Mouse (Mus musculus): ENCODE measurements around the gene Adar. TPM values are rescaled to one million over a fixed set of nuclear protein-coding genes. Genes with fewer than 3 reads are reported as not detected.

Gene Adar
- total RNA-seq, 2 experiments from 2014 or later, result 140 to 151 TPM

DNA sequence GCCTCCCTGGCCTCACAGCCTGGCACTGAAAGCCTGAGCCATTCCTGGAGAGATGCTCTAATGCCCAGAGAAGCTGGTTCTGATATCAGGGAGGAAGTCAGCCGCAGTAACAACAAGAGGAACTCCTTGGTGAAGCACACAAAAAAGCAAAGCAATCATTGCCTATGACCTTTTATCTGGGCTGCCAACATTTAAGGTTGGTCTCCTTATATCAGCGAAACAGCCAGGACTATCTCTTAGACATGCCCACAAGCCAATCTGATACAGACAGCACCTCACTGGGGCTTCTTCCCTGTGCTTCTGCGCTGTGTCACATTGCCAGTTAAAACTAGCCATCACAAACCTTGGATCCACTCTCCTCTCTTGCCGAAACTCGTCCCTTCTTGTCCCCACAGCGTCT lies 23.7 kb downstream of the Adar start:
- DNase-seq (ENCODE audit: extremely low spot score in 1 of 2, low spot score in 2 of 2), result no peak
- intact Hi-C loops (cut with DNase I), result no loop called here
- Histone ChIP-seq H3K4me3 (no peak overlapping the region), H3K27ac (no peak overlapping the region)
- no peak for TF ChIP-seq CTCF (IDR thresholded peaks at IDR 0.05)

GRCm38 (mm10) chr3:89752307-89752706 lies 37.5 kb downstream of the Adar start:
- DNase-seq (ENCODE audit: extremely low spot score in 1 of 2, low spot score in 2 of 2), result no peak
- no peak overlapping the region for H3K4me3 ChIP-seq
- no peak for TF ChIP-seq CTCF (IDR thresholded peaks at IDR 0.05)
- intact Hi-C loops (cut with DNase I), result no loop called here
- no peak overlapping the region for H3K27ac ChIP-seq

DNA sequence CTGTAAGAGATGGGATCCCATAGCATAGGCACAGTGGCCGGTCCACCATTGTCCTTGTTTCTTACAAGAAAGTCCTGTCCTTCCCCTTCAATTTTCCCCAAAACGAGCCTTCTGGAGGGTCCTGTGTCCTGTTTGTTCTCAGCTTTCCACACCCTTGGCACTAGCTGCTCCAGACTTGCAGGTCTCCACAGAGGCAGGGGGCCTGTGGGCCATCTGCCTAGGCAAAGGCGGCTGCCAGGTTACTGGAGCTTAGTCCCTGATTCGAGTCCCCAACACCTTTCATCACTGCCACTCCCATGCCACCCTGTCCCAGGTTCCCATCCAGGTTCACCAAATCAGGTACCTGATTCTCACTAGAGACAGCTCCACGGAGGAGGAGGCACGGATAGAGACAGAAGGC lies 40.5 kb downstream of the Adar start:
- Histone ChIP-seq H3K27ac (no peak overlapping the region), H3K4me3 (no peak overlapping the region)
- intact Hi-C loops (cut with DNase I), result no loop called here
- no peak for DNase-seq (ENCODE audit: extremely low spot score in 1 of 2, low spot score in 2 of 2)
- no peak for TF ChIP-seq CTCF (IDR thresholded peaks at IDR 0.05)

DNA sequence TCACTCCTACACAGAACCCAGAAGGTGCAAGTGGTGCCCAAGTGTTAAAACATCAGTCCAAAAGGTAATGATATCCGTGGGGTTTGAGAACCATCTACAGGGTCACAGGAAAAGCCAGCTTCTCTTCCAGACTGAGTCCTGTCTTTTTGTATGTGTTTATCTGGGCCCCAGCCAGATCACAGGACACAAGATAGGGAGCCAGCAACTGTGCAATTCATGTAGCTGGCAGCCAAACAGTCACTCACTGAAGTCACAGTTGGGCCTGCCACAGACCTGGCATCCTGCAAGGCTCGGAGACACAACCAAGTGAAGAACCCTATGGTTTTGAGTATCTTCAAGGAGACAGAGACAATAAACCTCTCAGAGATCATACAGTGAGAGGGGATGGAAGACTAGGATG lies 43.0 kb downstream of the Adar start:
- no peak for DNase-seq (ENCODE audit: extremely low spot score in 1 of 2, low spot score in 2 of 2)
- intact Hi-C loops (cut with DNase I), result no loop called here
- Histone ChIP-seq H3K27ac (no peak overlapping the region), H3K4me3 (no peak overlapping the region)
- no peak for TF ChIP-seq CTCF (IDR thresholded peaks at IDR 0.05)

DNA sequence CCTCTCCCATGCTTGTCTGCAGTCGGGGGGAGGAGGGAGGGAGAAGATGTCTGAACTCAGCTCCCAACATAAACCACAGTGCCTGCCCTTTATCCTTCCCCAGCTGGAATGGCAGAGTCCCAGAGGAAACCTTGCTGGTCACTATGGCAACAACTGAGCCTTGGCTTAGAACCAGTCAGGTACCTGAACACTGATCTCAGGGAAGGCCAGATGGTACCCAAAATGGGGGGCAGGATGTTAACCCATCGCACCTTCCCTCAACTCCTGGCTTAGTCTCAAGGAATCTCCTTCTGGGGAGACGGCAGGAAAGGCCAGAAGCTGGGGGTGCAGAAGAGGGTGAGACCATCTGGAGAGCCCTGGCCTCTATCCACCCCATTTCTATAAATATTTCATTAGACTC lies 45.0 kb downstream of the Adar start:
- no peak overlapping the region for H3K4me3 ChIP-seq
- no peak for DNase-seq (ENCODE audit: extremely low spot score in 1 of 2, low spot score in 2 of 2)
- H3K27ac ChIP-seq, result no peak overlapping the region
- intact Hi-C loops (cut with DNase I), result no loop called here
- TF ChIP-seq CTCF (IDR thresholded peaks at IDR 0.05), result no peak

- peak within 1 kb of the TSS; percentile 81 for H3K27ac ChIP-seq
- no peak for TF ChIP-seq CTCF (IDR thresholded peaks at IDR 0.05)
- DNase-seq (ENCODE audit: extremely low spot score in 1 of 2, low spot score in 2 of 2), result peak; percentile 47 to 62
- H3K4me3 ChIP-seq, result peak within 1 kb of the TSS; percentile 56
- intact Hi-C loops (cut with DNase I), result no loop called here
These were observed 49.4 kb downstream of the Adar start, which contains the start of gene Chrnb2 for GRCm38 (mm10) chr3:89764119-89764724. Gene Chrnb2 (minus strand): TSS chr3:89764632.

GRCm38 (mm10) chr3:89769584-89769983 lies 54.8 kb downstream of the Adar start:
- H3K4me3 ChIP-seq, result no peak overlapping the region
- TF ChIP-seq CTCF (IDR thresholded peaks at IDR 0.05), result no peak
- intact Hi-C loops (cut with DNase I), result no loop called here
- DNase-seq (ENCODE audit: extremely low spot score in 1 of 2, low spot score in 2 of 2), result no peak
- H3K27ac ChIP-seq, result no peak overlapping the region

GRCm38 (mm10) chr3:89770425-89771002 lies 55.7 kb downstream of the Adar start:
- TF ChIP-seq CTCF (IDR thresholded peaks at IDR 0.05), result no peak
- no peak overlapping the region for H3K4me3 ChIP-seq
- intact Hi-C loops (cut with DNase I), result loop anchor here (5.0 to 10.0 kb wide), 2 partner anchors 58 to 284 kb away; partner anchors contain the start of genes 4933434E20Rik and Ubap2l
- no peak overlapping the region for H3K27ac ChIP-seq
- DNase-seq (ENCODE audit: extremely low spot score in 1 of 2, low spot score in 2 of 2), result no peak

DNA sequence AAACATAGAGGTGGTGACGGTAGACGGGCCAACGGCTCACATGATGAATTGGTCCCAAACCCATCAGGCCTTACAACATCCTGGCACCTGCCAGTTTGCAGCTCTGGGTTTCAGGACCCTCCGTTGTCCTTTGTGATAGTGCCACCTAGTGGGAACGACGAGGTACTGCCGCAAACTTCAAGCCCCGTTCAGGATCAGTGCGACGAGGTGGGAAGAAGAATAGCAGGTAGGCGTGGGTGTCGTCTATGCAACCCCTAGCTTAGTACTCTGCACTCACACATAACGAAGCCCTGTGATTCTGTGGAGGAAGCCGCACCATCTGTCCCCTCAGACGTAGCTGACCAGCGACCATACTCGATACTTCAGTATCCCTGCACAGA lies 57.8 kb downstream of the Adar start:
- Histone ChIP-seq H3K4me3 (peak overlapping the region; percentile 96), H3K27ac (peak overlapping the region; percentile 81)
- intact Hi-C loops (cut with DNase I), result loop anchor here (2.0 to 10.0 kb wide), 5 partner anchors 42 to 314 kb away; partner anchors contain the start of genes 4933434E20Rik and Ubap2l
- TF ChIP-seq CTCF (IDR thresholded peaks at IDR 0.05), result peak; percentile 97
- peak; percentile 81 to 82 for DNase-seq (ENCODE audit: extremely low spot score in 1 of 2, low spot score in 2 of 2)

DNA sequence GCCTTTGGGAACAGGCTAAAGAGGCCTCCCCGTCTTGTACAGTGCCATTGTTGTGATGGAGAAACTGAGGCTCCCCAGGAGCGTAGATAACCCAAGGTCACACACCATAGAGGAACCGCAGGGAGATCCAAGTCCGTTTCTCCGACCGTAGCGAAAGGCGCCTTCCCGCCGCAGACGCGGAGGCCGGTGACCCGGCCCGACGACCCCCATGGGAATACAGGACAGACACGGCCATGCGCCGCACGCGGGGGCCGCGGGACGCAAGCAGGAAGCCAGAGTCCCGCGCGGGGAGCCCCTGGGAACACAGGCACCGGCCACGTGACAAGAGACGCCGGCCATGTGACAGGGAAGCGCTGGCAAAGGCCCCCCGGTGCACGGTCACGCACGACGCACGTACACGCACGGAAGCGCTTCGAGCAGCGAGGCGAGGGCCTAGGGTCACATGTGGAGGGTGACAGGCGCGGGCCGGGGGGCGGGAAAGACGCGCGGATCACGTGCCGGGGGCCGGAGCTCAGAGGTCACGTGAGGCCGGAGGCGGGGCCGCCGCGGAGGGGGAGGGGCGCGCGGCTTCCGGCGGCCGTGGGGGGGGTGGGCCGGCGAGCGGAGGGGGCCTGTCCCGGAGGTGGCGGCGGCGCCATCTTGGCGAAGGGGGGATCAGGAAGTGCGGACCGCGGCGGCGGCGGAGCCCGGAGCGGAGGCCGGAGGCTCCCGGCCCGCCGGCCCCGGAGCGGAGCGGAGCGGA lies 58.3 kb downstream of the Adar start, which contains the start of gene Ube2q1:
TSS of gene Ube2q1 (plus strand) at position 649 of the 742 bp plus-strand sequence.
- H3K27ac ChIP-seq, result peak within 1 kb of the TSS; percentile 81
- intact Hi-C loops (cut with DNase I), result loop anchor here (2.0 to 10.0 kb wide), 5 partner anchors 42 to 314 kb away; partner anchors contain the start of genes 4933434E20Rik and Ubap2l
- DNase-seq (ENCODE audit: extremely low spot score in 1 of 2, low spot score in 2 of 2), result peak; percentile 97 to 98
- peak within 1 kb of the TSS; percentile 96 for H3K4me3 ChIP-seq
- no peak for TF ChIP-seq CTCF (IDR thresholded peaks at IDR 0.05)

- H3K27ac ChIP-seq, result peak overlapping the region; percentile 81
- no peak for DNase-seq (ENCODE audit: extremely low spot score in 1 of 2, low spot score in 2 of 2)
- TF ChIP-seq CTCF (IDR thresholded peaks at IDR 0.05), result no peak
- H3K4me3 ChIP-seq, result peak overlapping the region; percentile 96
- intact Hi-C loops (cut with DNase I), result loop anchor here (2.0 to 10.0 kb wide), 5 partner anchors 43 to 315 kb away; partner anchors contain the start of genes 4933434E20Rik and Ubap2l
These were observed 59.0 kb downstream of the Adar start for GRCm38 (mm10) chr3:89773740-89774211.

Data from left cerebral cortex, adult 2 months (tissue).